Mouse (Mus musculus) CD4-positive, CD25-positive, alpha-beta regulatory T cell, adult 4 months (primary cell): Measurements from ENCODE around the gene Rasip1. TPM values are rescaled to one million over a fixed set of nuclear protein-coding genes. Genes with fewer than 3 reads are reported as not detected.

Experiments
- ATAC-seq: one replicate; pipeline ENCODE4 v1.8.0; 2017
- polyA plus RNA-seq, 2 experiments: library from polyadenylated mRNA; unstranded; fragments of 100-300 nt; shearing (Covaris generic); gene quantifications; one replicate each; pipeline ENCODE4 v1.2.1; 2017

Gene Rasip1
- polyA plus RNA-seq, 2 experiments from 2014 or later = 0.20 TPM; not detected in 1

GRCm38 (mm10) chr7:45624718-45625117, 2.6 kb upstream of the Rasip1 start:
- ATAC-seq = no peak

GRCm38 (mm10) chr7:45625481-45625880, 1.8 kb upstream of the Rasip1 start:
- ATAC-seq = no peak

- ATAC-seq = no peak
These were observed 664 bp upstream of the Rasip1 start for GRCm38 (mm10) chr7:45626571-45627076.

GRCm38 (mm10) chr7:45628364-45629294, 1.3 kb downstream of the Rasip1 start:
- peak; percentile 94 for ATAC-seq

- ATAC-seq = no peak
These were observed 3.0 kb downstream of the Rasip1 start for GRCm38 (mm10) chr7:45630064-45630907.

GRCm38 (mm10) chr7:45632499-45632898, 5.2 kb downstream of the Rasip1 start:
- no peak for ATAC-seq

- peak; percentile 73 for ATAC-seq
These were observed 7.8 kb downstream of the Rasip1 start for GRCm38 (mm10) chr7:45634946-45635681.

- no peak for ATAC-seq
These were observed 8.7 kb downstream of the Rasip1 start for GRCm38 (mm10) chr7:45635711-45636688.

GRCm38 (mm10) chr7:45637710-45638109, 10.4 kb downstream of the Rasip1 start:
- ATAC-seq = no peak

GRCm38 (mm10) chr7:45638623-45639401, 11.5 kb downstream of the Rasip1 start:
- ATAC-seq = no peak

- ATAC-seq = no peak
These were observed 12.3 kb downstream of the Rasip1 start, which contains the start of gene Mamstr for GRCm38 (mm10) chr7:45639561-45640027. TSS of gene Mamstr (plus strand) at chr7:45639977.

- no peak for ATAC-seq
These were observed 13.1 kb downstream of the Rasip1 start for GRCm38 (mm10) chr7:45640191-45640957.

GRCm38 (mm10) chr7:45641391-45642040, 14.2 kb downstream of the Rasip1 start:
- no peak for ATAC-seq

GRCm38 (mm10) chr7:45642083-45642482, 14.8 kb downstream of the Rasip1 start:
- no peak for ATAC-seq

GRCm38 (mm10) chr7:45642503-45643255, 15.4 kb downstream of the Rasip1 start:
- ATAC-seq = no peak

- ATAC-seq = peak; percentile 96
These were observed 16.3 kb downstream of the Rasip1 start for GRCm38 (mm10) chr7:45643441-45644178.

- ATAC-seq = no peak
These were observed 16.9 kb downstream of the Rasip1 start for GRCm38 (mm10) chr7:45644183-45644582.
